Mouse (Mus musculus) limb, embryonic 10.5 days (tissue): ENCODE data around the gene Sec24a. TPM values are rescaled to one million over a fixed set of nuclear protein-coding genes. Genes with fewer than 3 reads are reported as not detected.
"Not testable (repeated sequence)": the region's sequence is repeated elsewhere in the genome, so short reads cannot be mapped to it uniquely, and the experiment has no call there.

Experiments
- DNase-seq: peaks from one replicate; pipeline ENCODE4 v3.0.0-alpha.2; 2017; ENCODE audit warnings: low spot score
- H3K27ac ChIP-seq: fragments of 300-500 bp; sonication (generic); 2 replicates; pipeline ENCODE4 v1.5.1; 2016; ENCODE audit warnings: mild to moderate bottlenecking
- H3K27me3 ChIP-seq: fragments of 300-500 bp; sonication (generic); 2 replicates; pipeline ENCODE4 v1.6.1; 2016; ENCODE audit warnings: low read depth, mild to moderate bottlenecking; ENCODE audit not compliant: poor library complexity, severe bottlenecking
- H3K36me3 ChIP-seq: fragments of 300-500 bp; sonication (generic); 2 replicates; pipeline ENCODE4 v1.6.1; 2016; ENCODE audit warnings: mild to moderate bottlenecking, moderate library complexity
- H3K4me1 ChIP-seq: fragments of 300-500 bp; sonication (generic); 2 replicates; pipeline ENCODE4 v1.6.1; 2016
- H3K4me3 ChIP-seq: fragments of 300-500 bp; sonication (generic); 2 replicates; pipeline ENCODE4 v1.5.1; 2016; ENCODE audit warnings: mild to moderate bottlenecking, moderate library complexity
- H3K9me3 ChIP-seq: fragments of 300-500 bp; sonication (generic); replicated peaks from 2 replicates; pipeline ENCODE4 v1.6.1; 2016; ENCODE audit warnings: mild to moderate bottlenecking
- WGBS: fragments of 180-500 bp; shearing (Covaris S2); methylation state at CpG from one replicate; pipeline ENCODE4 v1.1.7; 2016; 5-methylcytosine and 5-hydroxymethylcytosine counted together
- polyA plus RNA-seq: library from polyadenylated mRNA; unstranded; fragments of >200 nt; fragmentation: Nextera tagmentation; extraction: Ambion mirVana; gene quantifications from 2 replicates; pipeline ENCODE4 v1.2.1, GENCODE M21; 2016

Sec24a gene
- polyA plus RNA-seq, 1 experiment from 2014 or later = 13.4 TPM

GRCm38 (mm10) chr11:51664747-51665146, 98.7 kb downstream of the Sec24a start:
- H3K4me1 ChIP-seq, H3K36me3 ChIP-seq, H3K27me3 ChIP-seq, H3K9me3 ChIP-seq, H3K4me3 ChIP-seq, DNase-seq, H3K27ac ChIP-seq: not testable (repeated sequence)
- whole genome bisulfite sequencing = 96% methylated on average over 7 of the region's 7 CpGs

- Histone ChIP-seq H3K9me3 (no peaks in the 10 kb centered on the region), H3K27me3 (no peaks in the 10 kb centered on the region), H3K4me1 (peaks cover 14% of the 10 kb centered on the region), H3K27ac (no peak overlapping the region), H3K4me3 (no peak overlapping the region), H3K36me3 (no peaks in the 10 kb centered on the region)
- DNase-seq = no peak
- WGBS = 87% methylated on average over 7 of the region's 7 CpGs
Measured at GRCm38 (mm10) chr11:51662632-51663031, 100.8 kb downstream of the Sec24a start.

- H3K9me3 ChIP-seq = no peaks in the 10 kb centered on the region
- peaks cover 3% of the 10 kb centered on the region; the same call in 1 of the 2 replicates for H3K36me3 ChIP-seq
- no peak for DNase-seq
- H3K4me1 ChIP-seq = peaks cover 18% of the 10 kb centered on the region
- no peaks in the 10 kb centered on the region for H3K27me3 ChIP-seq
- H3K27ac ChIP-seq = no peak overlapping the region
- H3K4me3 ChIP-seq = no peak overlapping the region
- 88% methylated on average over 16 of the region's 16 CpGs for WGBS
Measured at GRCm38 (mm10) chr11:51661867-51662365, 101.5 kb downstream of the Sec24a start.

- H3K9me3 ChIP-seq = no peaks in the 10 kb centered on the region
- H3K27ac ChIP-seq = peak overlapping the region; percentile 17
- H3K4me3 ChIP-seq = no peak overlapping the region
- no peaks in the 10 kb centered on the region for H3K27me3 ChIP-seq
- no peak for DNase-seq
- H3K4me1 ChIP-seq = peaks cover 19% of the 10 kb centered on the region
- peaks cover 9% of the 10 kb centered on the region; the same call in 1 of the 2 replicates for H3K36me3 ChIP-seq
- 73% methylated on average over 6 of the region's 6 CpGs for WGBS
Measured at GRCm38 (mm10) chr11:51658705-51659104, 104.7 kb downstream of the Sec24a start.

- WGBS = 67% methylated on average over 7 of the region's 7 CpGs
- DNase-seq = no peak
- no peak overlapping the region for H3K4me3 ChIP-seq
- no peaks in the 10 kb centered on the region for H3K27me3 ChIP-seq
- peaks cover 19% of the 10 kb centered on the region for H3K4me1 ChIP-seq
- peak overlapping the region; percentile 17; the same call in 1 of the 2 replicates for H3K27ac ChIP-seq
- H3K36me3 ChIP-seq = peaks cover 9% of the 10 kb centered on the region; the same call in 1 of the 2 replicates
- no peaks in the 10 kb centered on the region for H3K9me3 ChIP-seq
Measured at GRCm38 (mm10) chr11:51658291-51658690, 105.1 kb downstream of the Sec24a start.

- Histone ChIP-seq H3K9me3 (no peaks in the 10 kb centered on the region), H3K36me3 (peaks cover 9% of the 10 kb centered on the region; the same call in 1 of the 2 replicates), H3K27ac (peak overlapping the region; percentile 61), H3K27me3 (no peaks in the 10 kb centered on the region), H3K4me1 (peaks cover 19% of the 10 kb centered on the region), H3K4me3 (no peak overlapping the region)
- no peak for DNase-seq
- WGBS = 82% methylated on average over 10 of the region's 10 CpGs
Measured at GRCm38 (mm10) chr11:51656798-51657521, 106.5 kb downstream of the Sec24a start.

GRCm38 (mm10) chr11:51654891-51655290, 108.5 kb downstream of the Sec24a start:
- Histone ChIP-seq H3K4me3 (no peak overlapping the region), H3K27ac (no peak overlapping the region), H3K9me3 (no peaks in the 10 kb centered on the region), H3K4me1 (peaks cover 34% of the 10 kb centered on the region), H3K36me3 (peaks cover 9% of the 10 kb centered on the region; the same call in 1 of the 2 replicates), H3K27me3 (no peaks in the 10 kb centered on the region)
- no peak for DNase-seq
- WGBS = 88% methylated on average over 3 of the region's 3 CpGs

- H3K9me3 ChIP-seq = no peaks in the 10 kb centered on the region
- H3K36me3 ChIP-seq = peaks cover 9% of the 10 kb centered on the region; the same call in 1 of the 2 replicates
- WGBS = 91% methylated on average over 6 of the region's 6 CpGs
- no peaks in the 10 kb centered on the region for H3K27me3 ChIP-seq
- no peak for DNase-seq
- no peak overlapping the region for H3K4me3 ChIP-seq
- H3K27ac ChIP-seq = no peak overlapping the region
- H3K4me1 ChIP-seq = peaks cover 38% of the 10 kb centered on the region
Measured at GRCm38 (mm10) chr11:51653736-51654135, 109.7 kb downstream of the Sec24a start.

- Histone ChIP-seq H3K36me3 (peaks cover 9% of the 10 kb centered on the region; the same call in 1 of the 2 replicates), H3K27me3 (no peaks in the 10 kb centered on the region), H3K4me1 (peaks cover 39% of the 10 kb centered on the region), H3K4me3 (no peak overlapping the region), H3K27ac (no peak overlapping the region), H3K9me3 (no peaks in the 10 kb centered on the region)
- 90% methylated on average over 4 of the region's 4 CpGs for WGBS
- no peak for DNase-seq
Measured at GRCm38 (mm10) chr11:51652889-51653418, 110.5 kb downstream of the Sec24a start.

GRCm38 (mm10) chr11:51650691-51651515, 112.5 kb downstream of the Sec24a start, which contains the start of the genes N4bp3 and D930048N14Rik:
Gene N4bp3, minus strand, starts transcription at chr11:51650842.
Gene D930048N14Rik, plus strand, starts transcription at chr11:51650954.
- Histone ChIP-seq H3K27me3 (no peaks in the 10 kb centered on the region), H3K27ac (peak within 1 kb of the TSS; percentile 87), H3K4me1 (peaks cover 54% of the 10 kb centered on the region), H3K4me3 (peak within 1 kb of the TSS; percentile 73), H3K9me3 (no peaks in the 10 kb centered on the region), H3K36me3 (peaks cover 5% of the 10 kb centered on the region; the same call in 1 of the 2 replicates)
- peak; percentile 83 for DNase-seq
- WGBS = 1% methylated on average over 68 of the region's 70 CpGs

GRCm38 (mm10) chr11:51650261-51650660, 113.2 kb downstream of the Sec24a start:
- under 1% methylated on average over 30 of the region's 30 CpGs for WGBS
- Histone ChIP-seq H3K27me3 (no peaks in the 10 kb centered on the region), H3K4me1 (peaks cover 59% of the 10 kb centered on the region), H3K9me3 (no peaks in the 10 kb centered on the region), H3K36me3 (peaks cover 12% of the 10 kb centered on the region), H3K4me3 (peak overlapping the region; percentile 73), H3K27ac (peak overlapping the region; percentile 87)
- peak; percentile 44 for DNase-seq

GRCm38 (mm10) chr11:51649889-51650199, 113.6 kb downstream of the Sec24a start:
- WGBS = 2% methylated on average over 7 of the region's 7 CpGs
- Histone ChIP-seq H3K36me3 (peaks cover 16% of the 10 kb centered on the region), H3K4me3 (peak overlapping the region; percentile 73), H3K27ac (peak overlapping the region; percentile 87), H3K4me1 (peaks cover 63% of the 10 kb centered on the region), H3K9me3 (no peaks in the 10 kb centered on the region), H3K27me3 (no peaks in the 10 kb centered on the region)
- no peak for DNase-seq
